Mouse (Mus musculus) liver, adult (tissue): ENCODE data around the gene Unc13d.

ENCODE experiments used
- GATA4 ChIP-seq: IDR thresholded peaks from 2 replicates; pipeline ENCODE4 v1.6.1; 2014; ENCODE audit warnings: mild to moderate bottlenecking, low read length; ENCODE audit not compliant: insufficient replicate concordance

The Unc13d gene

DNA sequence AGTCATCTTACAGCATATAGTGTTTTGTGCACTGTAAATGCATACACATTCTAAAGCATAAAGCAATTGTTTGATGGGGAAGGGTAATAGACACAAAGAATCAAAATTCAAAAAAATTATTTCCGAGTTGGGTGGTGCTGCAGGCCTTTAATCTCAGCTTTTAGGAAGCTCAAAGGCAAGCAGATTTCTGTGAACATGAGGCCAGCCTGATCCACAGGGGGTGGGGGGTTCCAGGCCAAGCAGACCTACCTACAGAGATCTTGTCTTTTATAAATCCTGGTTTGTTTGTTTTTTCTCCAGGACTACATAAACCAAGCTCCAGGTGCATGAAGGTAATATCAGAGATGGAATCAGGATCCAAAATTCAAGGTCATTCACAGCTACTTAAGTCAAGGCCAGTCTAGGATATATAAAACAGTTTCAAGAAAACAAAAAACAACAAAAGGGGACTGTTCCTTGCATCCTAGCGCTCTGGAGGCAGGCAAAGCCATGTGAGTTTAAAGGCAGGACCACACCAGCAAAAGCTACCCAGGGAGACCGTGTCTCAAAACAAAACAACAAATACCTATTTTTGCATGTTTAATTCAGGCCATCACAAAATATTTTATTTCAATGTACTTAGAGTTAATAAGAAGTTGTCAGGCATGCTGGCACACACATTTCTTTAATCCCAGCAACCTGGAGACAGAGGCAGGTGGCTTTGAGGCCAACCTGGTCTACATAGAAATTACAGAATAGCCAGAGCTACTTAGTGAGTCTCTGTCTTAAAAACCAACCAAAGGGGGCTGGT, 52.5 kb downstream of the Unc13d start:
- no peak for TF ChIP-seq GATA4

DNA sequence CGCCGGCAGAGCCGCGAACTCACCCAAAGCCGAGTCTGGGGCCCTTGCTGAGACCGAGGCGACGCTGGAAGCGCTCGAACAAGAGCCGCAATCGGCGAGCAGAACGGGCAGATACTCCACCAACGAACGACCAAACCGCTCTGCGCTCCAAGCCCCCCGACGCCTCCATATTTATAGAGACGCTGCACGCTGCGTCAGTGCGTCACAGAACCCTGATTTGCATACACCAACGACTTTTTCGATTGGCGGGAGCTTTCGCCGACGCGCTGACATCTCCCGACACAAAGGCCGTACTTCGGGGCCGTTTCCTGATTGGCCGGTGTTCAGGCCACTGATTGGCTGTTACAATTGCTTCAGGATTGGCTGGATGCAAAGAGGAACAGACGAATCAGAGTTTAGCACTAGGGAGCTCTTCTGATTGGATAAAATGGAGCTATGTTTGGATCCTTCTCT, 53.4 kb downstream of the Unc13d start:
- no peak; the same call in 1 of the 2 replicates for TF ChIP-seq GATA4

DNA sequence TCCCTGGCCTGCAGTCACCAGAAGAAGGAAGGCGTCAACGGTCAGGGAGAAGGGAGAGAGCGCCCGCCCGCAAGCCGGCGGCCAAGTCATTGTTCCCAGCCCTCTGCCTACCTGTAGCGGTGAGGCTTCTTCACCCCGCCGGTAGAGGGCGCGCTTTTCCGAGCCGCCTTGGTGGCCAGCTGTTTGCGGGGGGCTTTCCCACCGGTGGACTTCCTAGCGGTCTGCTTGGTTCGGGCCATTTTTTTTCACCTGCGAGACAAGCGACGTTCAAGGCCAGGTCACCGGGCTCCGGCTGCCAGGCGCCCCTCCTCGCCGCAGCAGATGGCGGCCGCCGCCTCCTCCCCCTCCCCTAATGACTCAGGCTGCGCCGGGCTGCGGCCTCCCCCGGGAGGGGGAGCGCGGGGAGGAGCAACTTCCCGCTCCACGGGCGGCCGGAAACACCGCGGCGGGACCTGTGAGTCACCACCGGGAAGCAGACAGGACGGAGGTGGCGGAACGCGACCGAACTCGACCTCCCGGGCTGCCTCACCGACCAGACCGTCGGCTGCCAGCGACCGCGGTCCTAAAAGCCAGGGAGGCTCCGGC, 53.9 kb downstream of the Unc13d start:
- TF ChIP-seq GATA4: no peak

DNA sequence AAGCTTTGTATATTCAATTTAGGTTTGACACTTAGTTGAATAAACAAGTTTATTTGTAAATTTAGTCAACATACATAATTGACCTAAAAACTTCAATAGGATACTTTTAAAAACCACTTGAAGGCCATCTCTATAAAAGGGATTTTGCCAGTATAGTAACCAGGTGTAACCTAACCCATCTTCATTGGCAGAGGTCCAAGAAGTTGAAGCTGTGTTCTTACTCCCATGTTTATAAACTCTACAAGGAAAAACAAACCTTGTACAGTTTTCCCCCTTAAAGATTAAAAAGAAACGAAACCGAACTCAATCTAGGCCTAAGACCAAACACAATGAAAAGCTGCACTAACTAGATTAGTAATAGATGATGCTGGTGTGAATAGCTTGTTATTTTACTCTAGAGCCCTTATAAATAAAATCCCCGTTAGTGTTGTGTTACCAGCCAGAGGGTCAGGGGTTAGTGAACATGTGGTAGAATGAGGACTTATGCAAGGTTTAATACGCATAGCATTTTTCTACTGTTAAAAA, 55.4 kb downstream of the Unc13d start:
- no peak for TF ChIP-seq GATA4

DNA sequence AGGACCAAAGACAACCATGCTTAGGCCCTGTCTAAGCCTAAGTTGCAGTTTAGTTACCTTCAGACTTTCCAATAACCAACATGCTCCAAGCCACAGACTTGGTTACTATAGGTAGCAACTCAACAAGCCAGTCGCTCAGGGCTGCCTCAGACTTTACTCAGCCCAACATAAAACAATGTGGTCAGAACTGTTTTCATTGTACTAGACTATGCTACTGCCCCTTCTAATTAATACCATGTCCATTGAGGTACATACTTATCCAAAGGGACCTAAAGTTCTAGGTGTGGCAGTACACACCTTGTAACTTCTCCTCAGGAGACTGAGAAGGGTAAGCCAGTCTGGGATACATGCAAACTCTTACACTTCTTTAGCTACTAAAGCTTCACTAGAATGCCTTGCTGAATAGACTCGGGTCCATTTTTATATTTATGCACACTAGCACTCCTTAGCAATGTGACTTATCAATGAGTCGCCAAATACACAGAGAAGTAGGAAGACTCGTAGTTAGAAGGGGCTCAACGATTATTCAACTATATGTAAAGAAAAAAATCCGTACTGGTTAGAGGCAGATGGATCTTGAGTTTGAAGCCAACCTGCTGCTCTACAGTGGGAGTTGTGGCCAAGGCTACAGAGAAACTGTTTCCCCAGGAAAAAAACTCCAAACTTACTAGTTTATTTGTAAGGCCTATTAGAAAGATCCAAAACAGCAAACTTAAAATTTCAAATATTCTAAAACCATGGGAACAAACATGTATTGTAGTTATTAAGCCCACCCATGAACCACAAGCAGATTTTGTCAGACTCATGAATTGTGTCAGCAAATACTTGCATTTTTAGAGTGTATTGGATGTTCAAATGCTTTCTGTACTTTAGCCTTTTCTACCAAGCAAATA, 56.2 kb downstream of the Unc13d start:
- TF ChIP-seq GATA4: no peak

DNA sequence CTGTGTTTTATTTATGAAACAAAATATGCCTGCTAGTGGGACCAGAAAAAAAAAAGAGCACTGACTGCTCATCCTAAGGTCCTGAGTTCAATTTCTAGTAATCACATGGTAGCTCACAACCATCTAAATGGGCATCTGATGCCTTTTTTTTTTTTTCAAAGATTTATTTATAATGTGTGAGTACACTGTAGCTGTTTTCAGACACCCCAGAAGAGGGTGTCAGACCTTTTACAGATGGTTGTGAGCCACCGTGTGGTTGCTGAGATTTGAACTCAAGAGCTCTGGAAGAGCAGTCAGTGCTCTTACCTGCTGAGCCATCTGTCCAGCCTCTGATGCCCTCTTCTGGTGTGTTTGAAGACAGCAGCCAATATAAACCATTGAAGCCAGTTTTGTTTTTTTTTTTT, 57.2 kb downstream of the Unc13d start:
- no peak for TF ChIP-seq GATA4

DNA sequence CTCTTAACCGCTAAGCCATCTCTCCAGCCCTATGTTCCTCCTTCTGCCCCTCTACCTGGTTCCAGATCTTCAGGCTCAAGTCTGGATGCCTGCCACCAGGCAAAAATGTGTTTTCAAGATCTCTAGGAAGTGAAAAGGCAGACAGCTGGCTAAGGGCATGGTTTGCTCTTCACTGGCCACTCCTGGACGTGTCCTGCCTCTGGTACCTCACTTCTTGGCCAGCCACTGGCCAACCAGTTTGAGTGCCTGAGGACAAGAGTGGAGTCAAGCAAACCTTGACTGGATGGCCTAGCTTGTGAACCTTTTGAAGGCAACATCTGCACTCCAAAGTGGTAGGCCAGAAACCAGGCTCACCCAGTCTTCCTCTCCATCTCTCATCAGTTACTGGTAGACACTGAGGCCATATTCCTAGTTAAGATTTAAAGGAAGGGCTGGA, 57.8 kb downstream of the Unc13d start:
- no peak for TF ChIP-seq GATA4

DNA sequence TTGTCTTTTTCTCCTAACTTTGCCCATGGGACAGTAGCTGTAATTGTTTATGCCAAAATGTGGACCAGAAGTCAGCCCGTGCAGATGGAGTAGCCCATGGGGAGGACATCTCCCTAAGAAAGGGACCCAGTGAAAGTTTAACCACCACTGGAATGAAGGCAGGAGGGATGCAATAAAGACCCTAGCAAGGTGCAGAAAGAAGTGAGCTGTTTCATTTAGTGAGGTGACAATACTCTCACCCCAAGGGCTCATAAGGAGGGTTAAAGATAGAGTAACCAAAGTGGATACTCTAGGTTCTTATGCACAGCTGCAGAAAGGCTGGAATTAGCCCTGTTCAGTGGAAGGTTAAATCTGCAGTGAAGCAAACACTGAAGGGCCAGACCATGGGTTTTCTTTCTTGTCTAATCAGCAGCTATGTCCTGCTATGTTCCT, 58.4 kb downstream of the Unc13d start:
- TF ChIP-seq GATA4: no peak

DNA sequence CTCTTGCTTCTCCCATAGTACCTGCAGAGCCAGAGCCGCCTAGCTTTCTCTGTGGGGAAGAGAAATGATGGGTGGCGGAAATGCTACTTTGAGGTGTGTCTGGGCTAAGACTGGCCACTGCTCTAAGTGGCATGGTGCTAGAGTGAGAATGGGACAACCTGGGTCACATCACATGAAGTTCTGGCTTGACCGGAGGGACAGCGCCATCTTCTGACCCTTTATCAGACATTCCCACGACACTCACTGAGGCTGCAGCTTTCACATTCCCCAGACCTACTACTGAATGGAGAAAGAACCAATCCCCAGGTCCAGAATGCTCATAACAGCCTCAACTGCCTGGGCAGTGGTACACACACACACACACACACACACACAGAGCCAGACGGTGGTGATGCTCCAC, 59.7 kb downstream of the Unc13d start:
- TF ChIP-seq GATA4: no peak

DNA sequence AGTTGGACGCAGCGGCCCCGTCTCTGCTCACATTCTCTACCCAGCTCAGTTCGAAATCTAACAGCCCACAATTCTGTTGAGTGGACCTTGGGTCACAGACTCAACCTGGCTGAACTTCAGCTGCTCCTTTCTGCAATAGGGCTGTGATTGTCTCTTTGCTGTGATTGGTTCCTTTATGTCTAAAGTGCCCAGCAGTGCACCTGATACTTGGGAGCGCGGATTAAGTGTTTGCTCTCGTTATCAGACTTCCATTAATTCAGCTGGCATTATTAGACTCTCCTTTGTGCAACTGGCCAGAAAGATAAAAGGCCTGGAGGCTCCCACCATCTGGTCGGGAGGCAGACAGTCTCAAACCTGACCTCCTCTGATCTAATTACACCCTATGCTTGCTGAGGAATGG, 62.9 kb downstream of the Unc13d start:
- TF ChIP-seq GATA4: no peak

DNA sequence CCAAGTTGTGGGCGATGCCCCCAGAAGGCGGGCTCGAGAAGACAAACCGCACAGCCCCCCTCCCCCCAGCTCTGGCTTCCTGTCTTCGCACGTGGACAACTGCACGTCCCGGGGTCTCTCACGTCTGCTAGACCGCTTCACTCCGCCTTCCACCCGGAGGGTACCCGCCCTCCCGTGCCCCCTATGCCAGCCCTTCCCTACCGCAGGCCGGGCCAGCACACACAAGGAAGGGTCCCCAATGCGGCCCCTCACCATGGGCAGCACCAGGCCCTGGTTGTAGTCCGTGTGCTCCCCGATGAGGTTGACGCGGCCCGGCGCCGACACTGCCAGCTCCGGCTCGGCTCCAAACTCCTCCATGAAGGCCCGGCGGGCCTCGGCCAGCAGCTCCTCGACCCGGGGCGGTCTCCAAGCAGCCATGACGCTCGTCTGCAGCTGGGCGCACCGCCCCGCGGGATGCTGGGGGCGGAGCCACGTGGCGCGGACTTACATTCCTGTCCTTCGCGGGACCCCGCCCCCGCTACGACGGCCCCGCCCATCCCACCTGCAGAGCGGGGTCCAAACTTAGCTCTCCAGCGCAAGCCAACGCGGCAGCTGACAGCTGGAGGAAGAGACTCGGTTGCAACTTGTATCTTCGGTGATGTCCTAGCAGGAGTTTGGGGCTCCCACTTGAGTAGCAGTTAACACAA, 65.4 kb downstream of the Unc13d start, which contains the start of gene Galk1:
Gene Galk1, minus strand, starts transcription at position 458 of the 686 bp plus-strand sequence.
- no peak for TF ChIP-seq GATA4
